Mouse (Mus musculus): ENCODE results near the gene Ypel5.

The Ypel5 gene

DNA sequence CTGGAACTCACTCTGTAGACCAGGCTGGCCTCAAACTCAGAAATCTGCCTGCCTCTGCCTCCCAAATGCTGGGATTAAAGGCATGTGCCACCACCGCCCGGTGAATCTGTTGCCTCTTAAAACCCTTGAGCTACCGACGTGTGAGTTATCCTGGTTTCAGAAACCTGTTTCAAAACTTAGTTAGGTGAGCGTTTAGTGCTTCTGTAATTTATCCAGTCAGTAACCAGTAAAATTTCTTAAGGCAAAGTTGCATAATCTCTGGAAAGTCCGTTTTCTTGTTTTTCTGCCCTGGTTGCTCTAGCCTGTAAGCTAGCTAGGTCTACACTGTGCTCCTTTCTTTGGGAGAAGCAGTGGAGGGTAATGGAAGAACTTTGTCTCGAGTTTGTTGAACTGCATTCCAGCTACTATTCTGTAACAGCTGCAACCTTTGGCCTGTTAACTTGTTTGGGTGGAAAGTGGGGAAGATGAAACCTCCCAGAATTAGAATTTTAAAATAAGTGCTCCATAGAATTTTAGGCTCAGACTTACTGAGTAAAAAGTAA, 8.8 kb downstream of the Ypel5 start:
- no peak for DNase-seq

DNA sequence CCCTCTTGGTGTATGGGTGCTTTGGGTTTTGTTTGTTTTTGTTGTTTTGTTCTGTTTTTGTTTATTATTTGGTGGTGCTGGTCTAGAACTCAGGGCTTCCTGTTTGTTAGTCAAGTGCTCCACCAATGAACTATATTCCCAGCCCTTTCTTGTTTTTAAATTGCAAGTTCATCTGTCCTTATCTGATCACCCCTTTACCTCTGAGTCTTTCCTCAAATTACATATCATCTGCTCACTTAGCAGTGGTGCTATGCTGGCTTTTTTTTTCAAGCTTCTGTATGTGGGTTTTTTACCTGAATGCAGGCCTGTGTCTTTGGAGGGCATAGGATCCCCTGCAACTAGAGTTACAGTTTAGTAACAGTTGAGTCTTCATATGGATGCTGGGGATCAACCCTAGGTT, 9.3 kb downstream of the Ypel5 start:
- no peak for DNase-seq

DNA sequence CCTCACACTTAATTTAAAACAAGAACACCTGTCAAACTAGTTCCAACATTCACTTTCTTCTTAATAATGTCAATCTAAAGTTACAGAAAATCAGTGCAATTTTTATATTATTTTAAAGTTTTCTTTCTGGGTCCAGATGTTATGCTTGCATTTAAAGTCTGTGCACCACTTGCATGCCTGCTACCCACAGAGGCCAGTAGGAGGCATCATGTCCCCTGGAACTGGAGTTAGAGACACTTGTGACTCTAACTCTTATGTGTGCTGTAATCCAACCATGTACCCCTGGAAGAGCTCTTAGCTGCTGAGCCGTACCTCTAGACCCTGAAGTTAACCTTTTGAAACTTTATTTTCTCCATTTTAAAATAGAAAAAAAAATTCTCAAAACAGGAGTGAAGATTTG, 19.0 kb downstream of the Ypel5 start:
- DNase-seq, result no peak

DNA sequence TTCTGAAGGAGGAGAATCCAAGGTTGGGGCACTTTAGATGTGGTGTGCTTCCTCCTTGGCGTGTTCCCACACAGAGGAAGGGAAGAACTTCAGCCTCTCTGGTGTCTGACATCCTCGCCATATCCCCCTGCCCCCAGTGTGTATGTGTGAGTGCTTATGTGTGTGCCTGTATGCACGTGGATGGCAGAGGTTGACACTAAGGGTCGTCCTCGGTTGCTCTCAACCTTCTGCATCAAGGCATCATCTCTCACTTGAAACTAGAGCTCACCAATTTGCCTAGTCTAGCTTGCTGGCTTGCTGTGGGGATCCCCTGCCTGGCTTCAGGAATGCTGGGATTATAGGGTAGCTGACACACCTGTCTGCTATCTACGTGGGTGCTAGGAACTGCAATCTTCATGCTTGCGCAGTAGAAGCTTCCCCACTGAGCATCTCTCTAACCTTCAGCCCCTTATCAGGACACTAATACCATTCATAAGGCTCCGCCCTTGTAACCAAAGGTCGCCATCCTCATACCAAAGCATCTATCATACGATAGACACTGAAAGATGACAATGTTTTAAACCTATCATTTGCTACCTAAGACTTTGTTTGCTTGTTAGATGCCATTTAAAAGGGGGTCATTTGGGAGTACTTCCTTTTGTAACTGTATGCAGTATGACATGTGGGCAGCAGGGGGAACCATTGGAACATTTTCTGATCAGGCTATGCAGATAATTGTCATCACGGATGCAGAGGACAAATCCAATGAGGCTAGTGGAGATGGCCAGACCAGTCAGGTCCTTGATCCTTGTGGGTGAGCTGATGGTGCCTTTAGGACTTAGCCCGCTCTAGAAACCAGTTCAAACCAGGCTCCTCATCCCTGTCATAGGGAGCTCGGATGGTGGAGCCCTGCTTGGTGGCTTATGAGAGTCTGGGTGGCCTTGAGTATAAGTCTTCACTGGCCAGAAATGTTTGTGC, 21.7 kb downstream of the Ypel5 start:
- peak; percentile 81 to 86 for DNase-seq

DNA sequence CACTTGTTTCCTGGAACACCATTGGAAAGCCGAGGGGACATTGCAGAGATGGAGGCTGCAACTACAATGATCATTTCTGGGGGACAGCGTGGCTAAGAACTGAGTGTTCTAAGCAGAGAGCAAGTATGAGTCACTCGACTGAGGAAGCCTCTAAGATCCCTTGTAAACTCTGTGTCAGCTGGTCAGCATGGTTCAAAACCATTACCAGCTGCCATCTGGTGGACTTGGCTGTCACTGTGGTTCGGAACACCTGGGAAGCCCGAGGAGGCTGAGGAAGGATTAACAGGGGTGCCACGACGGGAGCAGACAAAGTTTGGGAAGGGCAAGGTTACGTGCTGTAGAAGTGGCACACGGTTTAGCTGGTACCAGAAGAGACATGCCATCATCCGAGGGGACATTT, 27.0 kb downstream of the Ypel5 start:
- no peak for DNase-seq

DNA sequence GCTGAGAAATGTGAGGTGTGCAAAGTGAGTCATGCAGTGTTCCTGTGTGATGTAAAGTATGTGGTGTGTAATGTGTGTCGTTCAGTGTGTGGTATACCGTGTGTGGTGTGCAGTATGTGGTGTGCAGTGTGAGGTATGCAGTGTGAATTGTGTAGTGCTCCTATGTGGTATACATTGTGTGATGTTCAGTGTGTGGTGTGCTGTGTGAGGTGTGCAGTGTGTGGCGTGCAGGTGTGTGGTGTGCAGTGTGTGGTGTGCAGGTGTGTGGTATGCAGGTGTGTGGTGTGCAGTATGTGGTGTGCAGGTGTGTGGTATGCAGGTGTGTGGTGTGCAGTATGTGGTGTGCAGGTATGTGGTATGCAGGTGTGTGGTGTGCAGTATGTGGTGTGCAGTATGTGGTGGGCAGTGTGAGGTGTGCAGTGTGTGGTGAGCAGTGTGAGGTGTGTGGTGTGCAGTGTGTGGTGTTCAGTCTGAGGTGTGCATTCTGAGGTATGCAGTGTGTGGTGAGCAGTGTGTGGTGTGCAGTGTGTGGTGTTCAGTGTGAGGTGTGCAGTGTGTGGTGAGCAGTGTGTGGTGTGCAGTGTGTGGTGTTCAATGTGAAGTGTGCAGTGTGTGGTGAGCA, 30.5 kb downstream of the Ypel5 start:
- no peak for DNase-seq

DNA sequence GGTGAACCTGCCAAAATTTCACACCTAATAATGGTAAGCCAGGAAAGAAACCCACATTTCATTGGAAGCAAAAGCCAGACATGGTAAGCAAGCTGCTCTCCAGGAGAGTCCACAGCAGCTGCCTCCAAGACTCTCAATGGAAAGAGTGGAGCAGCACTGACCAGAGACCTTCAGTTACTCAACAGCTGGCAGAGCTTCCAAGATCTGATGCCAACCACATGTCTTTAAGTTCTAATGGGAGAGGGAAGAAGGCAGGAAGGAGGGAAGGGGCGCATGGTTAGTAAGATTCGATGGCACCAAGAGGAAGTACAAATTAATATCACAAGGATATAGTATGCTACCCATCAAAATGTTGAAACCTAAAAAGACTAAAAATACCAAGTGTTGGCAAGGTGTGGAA, 31.9 kb downstream of the Ypel5 start:
- no peak for DNase-seq

DNA sequence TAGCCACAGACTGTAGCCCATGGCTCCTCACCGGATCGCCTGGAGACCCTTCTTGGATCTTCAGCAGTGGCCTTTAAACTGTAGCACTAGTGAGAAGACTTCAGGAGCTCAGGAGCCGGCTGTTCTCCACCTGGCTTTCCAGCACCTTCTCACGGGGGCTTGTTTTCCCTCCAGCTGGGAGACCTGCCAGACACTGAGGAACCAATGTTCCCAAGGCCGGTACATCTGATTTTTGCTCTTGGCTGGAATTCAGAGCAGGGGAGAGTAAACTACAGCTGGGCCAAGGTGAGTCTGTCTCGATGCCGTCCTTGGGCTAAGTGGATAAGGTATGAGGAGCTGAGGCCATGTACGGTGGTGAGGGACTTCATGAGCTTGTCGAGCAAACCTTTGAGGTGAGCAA, 42.7 kb downstream of the Ypel5 start:
- no peak for DNase-seq

DNA sequence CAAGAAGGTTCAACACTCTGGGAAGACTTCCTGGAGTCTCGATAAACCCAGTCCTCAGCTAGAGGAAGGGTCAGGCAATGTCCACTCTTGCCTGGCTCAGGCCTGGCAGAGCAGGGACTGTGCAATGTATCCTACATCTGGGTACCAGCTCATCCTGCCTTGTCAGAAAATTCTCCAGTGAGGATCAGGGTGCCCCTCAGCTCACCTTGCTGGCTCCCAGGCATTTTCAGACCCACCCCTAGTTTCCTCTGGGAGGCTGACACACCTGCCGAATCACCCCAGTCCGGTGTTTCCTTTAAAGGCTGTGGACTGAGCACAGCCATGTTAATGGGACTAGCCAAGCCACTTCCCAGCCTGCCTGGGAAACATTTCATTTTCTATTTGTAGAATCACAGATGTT, 43.9 kb downstream of the Ypel5 start:
- DNase-seq, result no peak

DNA sequence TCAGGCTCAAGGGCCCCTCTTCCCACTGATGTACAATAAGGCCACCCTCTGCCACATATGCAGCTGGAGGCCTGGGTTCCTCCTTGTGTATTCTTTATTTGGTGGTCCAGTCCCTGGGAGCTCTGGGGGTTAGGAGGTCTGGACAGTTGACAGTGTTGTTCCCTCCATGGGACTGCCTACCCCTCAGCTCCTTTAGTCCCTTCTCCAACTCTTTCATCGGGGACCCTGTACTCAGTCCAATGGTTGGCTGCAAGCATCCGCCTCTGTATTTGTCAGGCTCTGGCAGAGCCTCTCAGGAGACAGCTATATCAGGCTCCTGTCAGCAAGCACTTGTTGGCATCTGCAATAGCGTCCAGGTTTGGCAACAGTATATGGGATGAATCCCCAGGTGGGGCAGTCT, 44.8 kb downstream of the Ypel5 start:
- DNase-seq, result no peak

DNA sequence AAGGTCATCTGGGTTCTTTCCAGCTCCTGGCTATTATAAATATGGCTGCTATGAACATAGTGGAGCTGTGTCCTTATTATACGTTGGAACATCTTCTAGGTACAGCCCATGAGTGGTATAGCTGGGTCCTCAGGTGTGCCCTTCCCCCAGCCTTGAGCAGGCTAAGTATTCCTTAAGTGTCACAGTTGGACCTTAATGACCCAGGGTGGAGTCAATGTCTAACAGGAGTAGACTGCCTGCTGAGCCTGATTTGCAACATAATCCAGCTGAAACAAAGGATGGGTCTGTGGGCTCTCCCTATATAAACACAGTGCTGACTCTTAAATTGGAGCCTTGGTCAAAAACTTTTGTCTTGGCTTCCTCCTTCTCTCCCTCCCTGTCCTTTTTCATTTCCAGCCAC, 45.6 kb downstream of the Ypel5 start:
- DNase-seq, result no peak

DNA sequence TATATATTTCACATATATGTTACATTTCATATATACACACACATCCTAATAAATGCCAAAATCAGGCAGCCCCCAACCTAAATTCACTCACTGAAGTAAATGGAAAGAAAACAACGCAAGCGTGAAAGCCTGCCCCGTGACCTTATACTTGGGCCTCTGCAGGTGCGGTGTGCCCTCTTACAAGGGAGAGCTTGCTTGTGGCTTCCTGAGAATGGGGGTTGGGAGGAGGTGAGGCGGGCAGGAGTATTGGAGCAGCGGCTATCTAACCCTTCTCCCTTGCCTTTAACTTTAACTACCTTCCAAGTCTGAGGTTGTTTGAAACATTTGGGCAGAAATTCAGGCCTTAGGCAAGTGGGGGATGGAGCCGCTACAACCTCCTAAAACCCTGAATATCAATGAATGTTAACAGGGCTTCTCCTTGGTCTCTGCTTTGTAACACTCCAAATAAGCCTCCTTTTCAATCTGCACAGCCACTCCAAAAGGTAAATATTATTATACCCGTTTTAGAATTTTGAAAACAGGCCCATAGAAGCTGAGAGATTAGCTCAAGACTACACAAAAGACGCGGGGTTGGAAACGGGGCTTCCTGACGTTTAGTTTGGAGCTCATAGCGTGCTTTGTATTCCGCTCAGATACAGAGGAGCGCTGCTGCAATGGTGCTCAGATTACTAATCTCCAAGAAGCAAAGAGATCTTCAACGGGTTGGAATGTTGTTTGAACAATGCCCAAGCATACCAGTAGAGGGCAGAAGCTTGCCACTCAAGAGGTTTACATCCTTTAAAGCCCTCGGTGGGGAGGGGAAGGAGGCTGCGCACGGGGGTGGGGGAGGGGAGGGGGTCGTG, 53.5 kb downstream of the Ypel5 start:
- peak; percentile 82 to 84 for DNase-seq

DNA sequence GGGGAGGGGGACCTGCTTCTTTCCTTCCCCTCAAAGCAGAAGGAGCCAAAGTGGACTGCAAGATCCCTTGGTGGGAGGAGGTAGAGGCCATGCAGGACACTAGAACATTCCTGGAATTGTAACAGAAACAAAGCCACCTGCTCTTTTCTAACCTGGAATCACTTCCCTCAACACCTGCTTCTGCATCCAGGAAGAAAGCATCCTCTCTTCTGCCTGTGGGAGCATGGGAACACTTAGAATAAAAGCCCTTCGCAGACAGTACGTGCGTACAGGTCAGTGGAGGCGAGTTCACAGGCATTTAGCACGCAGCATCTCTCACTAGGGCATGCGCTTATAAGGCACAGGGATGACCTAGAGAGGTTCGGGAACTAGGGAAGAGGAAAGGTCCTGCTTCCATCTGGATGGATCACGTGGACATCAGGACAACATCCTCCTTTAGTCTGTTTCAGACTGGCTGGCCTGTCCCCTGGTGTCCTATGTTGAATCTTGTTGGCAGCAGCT, 54.2 kb downstream of the Ypel5 start:
- DNase-seq, result peak in 1 of 2 experiments; percentile 11

DNA sequence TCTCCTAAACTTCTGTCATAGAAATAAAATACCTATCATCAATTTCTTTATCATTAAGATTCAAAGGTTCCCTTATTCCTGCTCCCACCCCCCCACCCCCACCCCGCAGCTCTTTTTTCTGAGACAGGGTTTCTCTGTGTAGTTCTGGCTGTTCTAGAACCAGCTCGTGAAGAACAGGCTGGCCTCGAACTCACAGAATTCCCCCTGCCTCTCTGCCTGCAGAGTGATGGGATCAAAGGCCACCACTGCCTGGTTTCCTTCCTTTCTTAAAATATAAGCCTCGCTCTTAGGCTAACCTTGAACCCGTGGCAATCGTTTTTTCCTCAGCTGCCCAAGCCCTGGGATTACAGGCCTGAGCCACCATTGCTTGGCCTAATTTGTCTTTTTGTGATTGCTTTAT, 55.3 kb downstream of the Ypel5 start:
- DNase-seq, result no peak

DNA sequence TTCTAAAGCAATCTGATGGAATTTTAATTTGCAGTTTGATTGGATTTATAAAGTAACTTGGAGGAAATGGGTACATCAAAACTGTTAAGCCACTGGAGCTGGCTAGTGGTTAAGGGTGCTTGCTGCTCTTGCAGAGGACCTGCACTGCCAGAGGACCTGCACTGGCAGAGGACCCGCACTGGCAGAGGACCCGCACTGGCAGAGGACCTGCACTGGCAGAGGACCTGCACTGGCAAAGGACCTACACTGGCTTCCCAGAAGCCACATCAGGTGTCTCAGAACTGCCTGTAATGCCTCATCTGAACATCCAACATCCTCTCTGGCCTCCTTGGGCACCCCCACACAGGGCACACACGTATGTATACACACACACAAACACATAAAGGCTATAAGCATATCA, 59.3 kb downstream of the Ypel5 start:
- DNase-seq, result peak in 1 of 2 experiments; percentile 5

DNA sequence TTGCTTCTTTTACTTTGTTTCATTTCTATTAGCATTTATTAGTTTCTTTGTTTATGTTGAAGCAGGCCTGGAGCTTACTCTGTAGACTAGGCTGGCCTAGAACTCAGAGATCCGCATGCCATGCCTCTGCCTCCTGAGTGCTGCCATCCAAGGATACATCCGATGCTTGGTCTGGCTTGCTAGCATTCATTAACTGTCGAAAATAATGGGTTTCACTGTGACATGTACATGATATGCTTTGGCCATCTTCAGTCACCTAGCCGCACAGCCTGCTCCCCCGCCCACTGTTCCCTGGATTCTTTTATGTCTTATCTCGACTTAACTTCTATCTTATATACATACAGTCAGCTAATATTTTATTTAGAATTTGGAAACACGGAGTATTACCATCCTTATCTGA, 60.8 kb downstream of the Ypel5 start:
- DNase-seq, result no peak

DNA sequence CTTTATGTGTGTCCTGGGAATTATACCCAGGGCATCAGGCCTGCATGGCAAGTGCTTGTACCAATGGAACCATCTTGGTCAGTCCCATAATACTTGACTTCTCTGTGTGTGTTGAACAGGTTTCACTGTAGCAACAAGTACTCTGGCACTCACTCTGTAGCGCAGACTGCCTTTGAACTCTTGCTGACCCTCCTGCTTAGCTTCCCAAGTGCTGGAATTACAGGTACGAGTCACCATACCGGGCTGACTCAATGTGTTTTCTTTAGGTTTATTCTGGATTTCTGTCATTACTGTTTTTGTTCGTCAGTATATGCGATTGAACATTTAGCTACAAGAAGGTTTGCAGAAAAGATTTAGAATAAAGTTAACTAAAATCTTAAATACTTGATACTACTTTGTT, 61.7 kb downstream of the Ypel5 start:
- no peak for DNase-seq

DNA sequence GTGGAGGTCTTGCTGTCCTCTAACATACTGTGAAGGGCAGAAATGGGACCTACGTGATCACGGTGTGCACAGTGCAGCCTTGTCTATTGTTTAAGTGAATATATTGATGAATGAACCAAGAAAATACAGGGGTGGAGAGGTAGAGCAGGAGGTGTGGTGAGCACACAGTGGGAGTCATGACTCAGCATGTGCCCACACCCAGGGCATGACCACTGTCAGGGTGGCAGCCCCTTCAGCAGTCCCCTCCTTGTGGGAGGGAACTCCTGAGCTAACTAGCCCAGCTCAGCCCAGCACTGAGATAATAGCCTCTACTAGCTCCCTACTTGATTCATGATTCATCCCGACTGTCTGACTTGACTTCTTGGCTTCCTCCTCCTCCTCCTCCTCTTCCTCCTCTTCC, 62.5 kb downstream of the Ypel5 start:
- no peak for DNase-seq
